Mouse (Mus musculus) ES-E14 (cell line): ENCODE results near the gene Rtn4ip1.

Experiments used
- CHD2 ChIP-seq: IDR thresholded peaks from 2 replicates; pipeline ENCODE4 v1.6.1; 2014; ENCODE audit warnings: mild to moderate bottlenecking, low read depth, low read length, inconsistent platforms
- HCFC1 ChIP-seq: IDR thresholded peaks from 2 replicates; pipeline ENCODE4 v1.6.1; 2012; ENCODE audit warnings: low read length, inconsistent platforms, borderline replicate concordance; ENCODE audit not compliant: insufficient read depth
- MAFK ChIP-seq: IDR thresholded peaks from 2 replicates; pipeline ENCODE4 v1.6.1; 2014; ENCODE audit warnings: mild to moderate bottlenecking, low read depth, low read length, inconsistent platforms; ENCODE audit not compliant: insufficient read depth
- ZC3H11A ChIP-seq: IDR thresholded peaks from 2 replicates; pipeline ENCODE4 v1.6.1; 2012; ENCODE audit warnings: low read depth, mild to moderate bottlenecking, inconsistent platforms, low read length, borderline replicate concordance
- ZNF384 ChIP-seq: IDR thresholded peaks from 2 replicates; pipeline ENCODE4 v1.6.1; 2012; ENCODE audit warnings: low read depth, low read length, inconsistent platforms

DNA sequence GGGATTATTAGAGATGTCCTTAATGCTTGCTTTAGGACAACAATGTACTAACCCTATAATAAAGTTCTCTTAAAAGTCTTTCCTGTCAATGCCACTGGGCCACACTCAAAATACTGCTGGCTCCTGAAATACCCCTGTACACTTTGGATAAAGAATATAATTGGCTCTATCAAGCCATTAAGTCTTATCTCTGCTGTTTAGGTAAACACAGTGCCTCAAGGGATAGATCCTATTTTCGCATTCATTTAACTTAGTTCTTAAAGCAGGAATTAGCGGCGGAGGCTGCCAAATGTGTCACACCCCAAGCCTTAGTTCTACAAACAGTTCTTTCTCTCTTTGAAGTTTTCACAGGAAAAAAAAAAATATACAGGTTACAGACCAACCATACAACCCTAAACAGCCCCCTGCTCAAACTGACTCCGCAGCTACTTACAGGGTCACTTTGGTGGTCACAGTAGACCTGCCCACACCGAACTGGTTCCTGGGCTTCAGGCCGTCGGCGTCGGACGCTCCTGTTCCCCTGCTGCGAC, 101.5 kb downstream of the Rtn4ip1 start:
- no peak for TF ChIP-seq HCFC1
- no peak for TF ChIP-seq CHD2
- no peak for TF ChIP-seq ZC3H11A
- no peak for TF ChIP-seq MAFK
- no peak for TF ChIP-seq ZNF384
